Mouse (Mus musculus): ENCODE results near the gene Sirt1. TPM values are rescaled to one million over a fixed set of nuclear protein-coding genes. Genes with fewer than 3 reads are reported as not detected.

Gene Sirt1
- total and polyA plus RNA-seq, 2 experiments from 2014 or later = 3.2 to 11.0 TPM

DNA sequence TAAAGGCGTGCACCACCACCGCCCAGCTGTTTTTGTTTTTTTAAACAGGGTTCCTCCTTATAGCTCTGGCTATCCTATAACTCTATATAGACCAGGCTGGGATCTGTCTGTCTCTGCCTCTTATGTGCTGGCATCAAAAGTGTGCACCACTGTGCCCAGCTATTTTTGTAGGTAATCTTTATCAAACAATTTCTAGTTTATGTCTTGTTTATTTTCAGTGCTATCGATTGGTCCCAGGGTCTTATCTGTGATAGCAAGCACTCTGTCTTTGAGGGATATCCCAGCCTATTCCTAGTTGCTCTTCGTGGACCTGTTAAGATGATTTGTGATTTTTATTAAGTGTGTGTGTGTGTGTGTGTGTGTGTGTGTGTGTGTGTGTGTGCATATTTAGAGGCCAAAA, 99.1 kb downstream of the Sirt1 start:
- TF ChIP-seq CTCF (IDR thresholded peaks at IDR 0.05; ENCODE audit: low read depth) = no peak
- no peaks in the 10 kb centered on the region for H3K9me3 ChIP-seq (ENCODE audit: low read length)
- H3K4me1 ChIP-seq (ENCODE audit: insufficient read depth, low read length) = no peaks in the 10 kb centered on the region
- no peaks in the 10 kb centered on the region for H3K27me3 ChIP-seq (ENCODE audit: insufficient read depth, low read length)
- 94% methylated on average over 4 of the region's 4 CpGs for WGBS
- no peak overlapping the region for H3K9ac ChIP-seq (replicated peaks; ENCODE audit: low read length)
- no peak overlapping the region for H3K4me3 ChIP-seq (ENCODE audit: low read length)
- peaks cover 15% of the 10 kb centered on the region; the same call in 1 of the 2 replicates for H3K36me3 ChIP-seq (ENCODE audit: insufficient read depth, low read length)
- no peak overlapping the region for H3K27ac ChIP-seq
- H3K4me2 ChIP-seq (ENCODE audit: low read depth, low read length) = no peak overlapping the region
- no peak for DNase-seq (ENCODE audit: low spot score)
- no peak for ATAC-seq

DNA sequence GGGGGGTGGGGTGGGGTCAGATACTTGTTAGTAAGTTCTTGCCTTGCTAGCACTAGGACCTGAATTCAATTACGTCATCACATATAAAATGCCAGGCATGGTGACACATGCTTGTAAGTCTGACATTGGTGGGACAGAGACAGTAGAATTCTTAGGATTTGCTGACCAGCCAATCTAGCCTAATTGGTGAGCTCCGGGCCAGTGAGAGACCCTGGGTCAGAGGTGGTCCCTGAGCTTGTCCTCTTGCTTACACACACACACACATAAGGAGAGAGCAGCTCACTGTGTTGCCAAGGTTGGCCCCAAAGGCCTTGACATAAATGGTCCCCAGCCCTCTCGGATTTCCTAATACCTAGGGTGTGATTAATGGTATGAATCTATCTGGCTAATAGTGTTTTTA, 101.7 kb downstream of the Sirt1 start:
- Histone ChIP-seq H3K9me3 (ENCODE audit: low read length) (no peaks in the 10 kb centered on the region), H3K4me2 (ENCODE audit: low read depth, low read length) (no peak overlapping the region), H3K4me1 (ENCODE audit: insufficient read depth, low read length) (no peaks in the 10 kb centered on the region), H3K27me3 (ENCODE audit: insufficient read depth, low read length) (no peaks in the 10 kb centered on the region), H3K36me3 (ENCODE audit: insufficient read depth, low read length) (peaks cover 9% of the 10 kb centered on the region; the same call in 1 of the 2 replicates), H3K4me3 (ENCODE audit: low read length) (no peak overlapping the region), H3K27ac (no peak overlapping the region), H3K9ac (replicated peaks; ENCODE audit: low read length) (no peak overlapping the region)
- no peak for TF ChIP-seq CTCF (IDR thresholded peaks at IDR 0.05; ENCODE audit: low read depth)
- no peak for ATAC-seq
- 96% methylated on average over 3 of the region's 3 CpGs for WGBS
- no peak for DNase-seq (ENCODE audit: low spot score)

DNA sequence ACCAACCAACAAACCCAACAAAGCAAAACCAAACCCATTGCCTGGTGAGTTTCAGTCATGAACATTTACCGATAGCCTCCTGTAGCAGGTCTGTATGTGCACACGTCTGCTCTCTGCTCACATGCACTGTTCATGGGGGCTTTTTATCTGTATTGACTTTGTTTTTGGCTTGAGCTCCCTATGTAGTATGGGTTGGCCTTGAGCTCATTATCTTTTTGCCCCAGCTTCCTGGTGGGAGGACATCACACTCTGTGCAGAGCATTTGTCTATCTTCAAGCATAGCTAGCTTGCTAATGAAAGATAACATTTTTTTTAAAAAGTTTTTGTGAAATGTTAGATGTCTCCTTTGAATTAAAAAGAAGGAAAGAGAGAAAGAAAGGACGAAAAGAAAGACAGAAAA, 104.5 kb downstream of the Sirt1 start:
- TF ChIP-seq CTCF (IDR thresholded peaks at IDR 0.05; ENCODE audit: low read depth) = no peak
- no peak overlapping the region for H3K9ac ChIP-seq (replicated peaks; ENCODE audit: low read length)
- no peaks in the 10 kb centered on the region for H3K4me1 ChIP-seq (ENCODE audit: insufficient read depth, low read length)
- ATAC-seq = no peak
- no peak overlapping the region for H3K4me2 ChIP-seq (ENCODE audit: low read depth, low read length)
- H3K4me3 ChIP-seq (ENCODE audit: low read length) = no peak overlapping the region
- no peak overlapping the region for H3K27ac ChIP-seq
- H3K9me3 ChIP-seq (ENCODE audit: low read length) = no peaks in the 10 kb centered on the region
- WGBS = 95% methylated on average over 3 of the region's 3 CpGs
- no peaks in the 10 kb centered on the region for H3K27me3 ChIP-seq (ENCODE audit: insufficient read depth, low read length)
- no peak for DNase-seq (ENCODE audit: low spot score)
- H3K36me3 ChIP-seq (ENCODE audit: insufficient read depth, low read length) = peaks cover 13% of the 10 kb centered on the region; the same call in 1 of the 2 replicates

DNA sequence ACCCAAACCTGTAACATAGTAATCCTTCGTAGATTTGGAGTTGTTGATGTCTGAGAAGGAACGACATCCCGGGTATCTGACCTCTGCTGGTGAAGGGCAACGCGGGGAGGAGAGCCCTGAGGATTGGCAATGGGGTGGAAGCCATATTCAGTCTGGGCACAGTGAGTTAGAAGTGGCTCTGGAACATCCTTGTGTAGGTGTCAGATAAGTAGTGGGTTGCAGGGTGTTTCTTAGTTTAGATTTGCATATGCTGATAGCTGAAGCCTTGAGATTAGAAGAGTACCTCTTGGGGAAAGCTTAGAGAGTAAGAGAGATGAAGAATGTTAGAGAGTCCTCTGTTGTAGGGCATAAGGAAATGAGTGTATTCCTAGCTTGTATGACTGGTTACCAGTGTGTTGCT, 108.6 kb downstream of the Sirt1 start:
- H3K4me3 ChIP-seq (ENCODE audit: low read length) = no peak overlapping the region
- no peaks in the 10 kb centered on the region for H3K4me1 ChIP-seq (ENCODE audit: insufficient read depth, low read length)
- ATAC-seq (no peak), DNase-seq (ENCODE audit: low spot score) (no peak)
- H3K27ac ChIP-seq = no peak overlapping the region
- H3K4me2 ChIP-seq (ENCODE audit: low read depth, low read length) = no peak overlapping the region
- H3K9ac ChIP-seq (replicated peaks; ENCODE audit: low read length) = no peak overlapping the region
- TF ChIP-seq CTCF (IDR thresholded peaks at IDR 0.05; ENCODE audit: low read depth) = no peak
- peaks cover 7% of the 10 kb centered on the region; the same call in 1 of the 2 replicates for H3K36me3 ChIP-seq (ENCODE audit: insufficient read depth, low read length)
- H3K27me3 ChIP-seq (ENCODE audit: insufficient read depth, low read length) = no peaks in the 10 kb centered on the region
- WGBS = 93% methylated on average over 5 of the region's 5 CpGs
- no peaks in the 10 kb centered on the region for H3K9me3 ChIP-seq (ENCODE audit: low read length)

DNA sequence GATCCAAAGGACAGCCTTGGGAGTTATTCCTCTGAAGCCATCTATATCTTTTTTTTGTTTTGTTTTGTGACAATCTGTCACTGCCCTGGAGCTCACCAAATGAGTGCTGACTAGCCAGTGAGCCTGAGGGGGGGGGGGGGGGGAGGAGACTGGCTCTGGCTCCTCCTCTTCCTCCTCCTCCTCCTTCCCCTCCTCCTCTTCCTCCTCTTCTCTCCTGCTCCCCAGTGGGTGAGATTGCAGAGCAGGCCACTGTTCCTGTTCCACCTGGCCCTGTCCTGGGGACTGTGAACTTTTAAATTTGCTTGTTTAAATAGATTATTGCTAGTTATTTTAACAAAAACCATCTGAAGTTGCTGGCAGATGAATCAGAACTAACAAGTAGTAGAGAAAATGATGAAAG, 109.1 kb downstream of the Sirt1 start:
- Histone ChIP-seq H3K9me3 (ENCODE audit: low read length) (no peaks in the 10 kb centered on the region), H3K4me3 (ENCODE audit: low read length) (no peak overlapping the region), H3K36me3 (ENCODE audit: insufficient read depth, low read length) (peaks cover 7% of the 10 kb centered on the region; the same call in 1 of the 2 replicates), H3K27me3 (ENCODE audit: insufficient read depth, low read length) (no peaks in the 10 kb centered on the region), H3K9ac (replicated peaks; ENCODE audit: low read length) (no peak overlapping the region), H3K4me2 (ENCODE audit: low read depth, low read length) (no peak overlapping the region), H3K4me1 (ENCODE audit: insufficient read depth, low read length) (no peaks in the 10 kb centered on the region), H3K27ac (no peak overlapping the region)
- no peak for DNase-seq (ENCODE audit: low spot score)
- TF ChIP-seq CTCF (IDR thresholded peaks at IDR 0.05; ENCODE audit: low read depth) = no peak
- ATAC-seq = no peak

Other genes with a start within 250 kb of the Sirt1 start
- 0.16 and 3.0 TPM in 2 replicates for gene Mypn, start 177.8 kb downstream of the Sirt1 start, total RNA-seq (2014; rRNA removed)
- 0.71 and 0.79 TPM in 2 replicates for gene Mypn, start 177.8 kb downstream of the Sirt1 start, polyA plus RNA-seq (2015; fragmentation: Nextera tagmentation; extraction: Ambion mirVana)
- gene Herc4, start 137.9 kb downstream of the Sirt1 start, total RNA-seq (2014; rRNA removed) = 30.0 and 52.7 TPM in 2 replicates
- 16.6 and 18.0 TPM in 2 replicates for gene Herc4, start 137.9 kb downstream of the Sirt1 start, polyA plus RNA-seq (2015; fragmentation: Nextera tagmentation; extraction: Ambion mirVana)
- gene Dnajc12, start 739 bp upstream of the Sirt1 start, total RNA-seq (2014; rRNA removed) = 6.6 and 8.4 TPM in 2 replicates
- 23.4 and 24.2 TPM in 2 replicates for gene Dnajc12, start 739 bp upstream of the Sirt1 start, polyA plus RNA-seq (2015; fragmentation: Nextera tagmentation; extraction: Ambion mirVana)
- gene Gm7075, start 40.1 kb upstream of the Sirt1 start, total RNA-seq (2014; rRNA removed) = not detected in 2 replicates
- gene Gm7075, start 40.1 kb upstream of the Sirt1 start, polyA plus RNA-seq (2015; fragmentation: Nextera tagmentation; extraction: Ambion mirVana) = not detected in 2 replicates
- 2.1 and 2.9 TPM in 2 replicates for gene Ctnna3, start 48.4 kb upstream of the Sirt1 start, total RNA-seq (2014; rRNA removed)
- 1.0 and 1.3 TPM in 2 replicates for gene Ctnna3, start 48.4 kb upstream of the Sirt1 start, polyA plus RNA-seq (2015; fragmentation: Nextera tagmentation; extraction: Ambion mirVana)

Data from hindbrain, postnatal 0 days (tissue).